Comparison of ENCODE assay signal across 13 mouse cellular contexts in genomic region chr14:30265728-30266127, GRCm38 (mm10).
DNase-seq lines count a peak whose midpoint lies in the region; ATAC-seq lines count a peak whose summit lies in the region.
"Had no signal": no experiment of that assay in that cellular context is flagged by ENCODE, and none has a peak within 500 bp of the region (broad histone marks: within the 10 kb centered on the region; RNA-seq: fewer than 3 reads in every experiment).

No protein-coding gene starts in this region.

- DNase-seq in lung, postnatal 10 days = peak; percentile 30
- no peak for DNase-seq in lung, postnatal 14 days
- peak; percentile 59 for DNase-seq in induced T-regulatory cell, adult 2 months (ENCODE audit: low read depth)
- peak; percentile 64 for DNase-seq in naive thymus-derived CD4-positive, alpha-beta T cell, adult 2 months (ENCODE audit: low read depth)
- DNase-seq in thymus, postnatal 4 days = peak; percentile 76
- no peak for DNase-seq in heart, adult 8-10 months (ENCODE audit: low spot score)
- DNase-seq in right cerebral cortex, postnatal 4 days = no peak
- DNase-seq: embryo, embryonic 11 days; gastrocnemius, adult 2 months had no signal

- no peaks in the 10 kb centered on the region for H3K4me1 ChIP-seq in hindbrain, embryonic 12.5 days
- H3K4me1 ChIP-seq: hindbrain, embryonic 15.5 days; megakaryocyte, embryonic 14.5 days had no signal

- no peak for ATAC-seq in hindbrain, embryonic 12.5 days (ENCODE audit: low FRiP score)

- no peaks in the 10 kb centered on the region for H3K27me3 ChIP-seq in hindbrain, embryonic 12.5 days
- H3K27me3 ChIP-seq: hindbrain, embryonic 15.5 days had no signal

- no peak overlapping the region for H3K9ac ChIP-seq in hindbrain, embryonic 12.5 days
- H3K9ac ChIP-seq: hindbrain, embryonic 15.5 days had no signal

- H3K4me3 ChIP-seq in hindbrain, embryonic 12.5 days = no peak overlapping the region
- H3K4me3 ChIP-seq: gastrocnemius, adult 2 months; hindbrain, embryonic 15.5 days; megakaryocyte, embryonic 14.5 days had no signal

- H3K27ac ChIP-seq in hindbrain, embryonic 12.5 days = no peak overlapping the region
- H3K27ac ChIP-seq: gastrocnemius, adult 2 months; hindbrain, embryonic 15.5 days had no signal

- H3K4me2 ChIP-seq in hindbrain, embryonic 12.5 days (replicated peaks) = no peak overlapping the region
- H3K4me2 ChIP-seq: hindbrain, embryonic 15.5 days had no signal

- 70% methylated on average over 9 of the region's 9 CpGs for WGBS in hindbrain, embryonic 12.5 days

- H3K9me3 ChIP-seq in hindbrain, embryonic 12.5 days (replicated peaks) = no peaks in the 10 kb centered on the region
- H3K9me3 ChIP-seq: G1E; hindbrain, embryonic 15.5 days; megakaryocyte, embryonic 14.5 days had no signal

- no peaks in the 10 kb centered on the region for H3K36me3 ChIP-seq in hindbrain, embryonic 12.5 days
- H3K36me3 ChIP-seq: G1E; hindbrain, embryonic 15.5 days had no signal

Comparison
In these comparisons a context has a peak if more than half of its experiments do, and no peak if none do; other contexts are left out.
1. DNase-seq: peak in lung, postnatal 10 days (single experiment), induced T-regulatory cell, adult 2 months (single experiment), naive thymus-derived CD4-positive, alpha-beta T cell, adult 2 months (single experiment) and thymus, postnatal 4 days (single experiment); none in lung, postnatal 14 days (single experiment), heart, adult 8-10 months (single experiment) and right cerebral cortex, postnatal 4 days (single experiment).